Comparison of ENCODE assay signal across 21 mouse cellular contexts in genomic region chrX:161855630-161856029, GRCm38 (mm10).
DNase-seq lines count a peak whose midpoint lies in the region; ATAC-seq and TF ChIP-seq lines count a peak whose summit lies in the region.
"Had no signal": no experiment of that assay in that cellular context is flagged by ENCODE, and none has a peak within 500 bp of the region (broad histone marks: within the 10 kb centered on the region; RNA-seq: fewer than 3 reads in every experiment).

No protein-coding gene starts in this region.

- TF ChIP-seq POLR2A in brain, embryonic 14.5 days (IDR thresholded peaks at IDR 0.05; ENCODE audit: borderline replicate concordance, extremely low read depth, insufficient read depth, insufficient read length, poor library complexity, severe bottlenecking), result no peak

- H3K27me3 ChIP-seq in forebrain, embryonic 14.5 days (replicated peaks; ENCODE audit: control insufficient read depth, insufficient read depth, low read length), result no peaks in the 10 kb centered on the region
- peaks cover 100% of the 10 kb centered on the region for H3K27me3 ChIP-seq in forebrain, embryonic 10.5 days (ENCODE audit: poor library complexity, severe bottlenecking)
- H3K27me3 ChIP-seq in liver, embryonic 12.5 days (replicated peaks), result no peaks in the 10 kb centered on the region; the same call in 1 of the 2 replicates

- peak; percentile 66; the same call in 1 of the 2 replicates for ATAC-seq in forebrain, embryonic 14.5 days
- no peak for ATAC-seq in liver, embryonic 12.5 days
- ATAC-seq: activated CD4-positive, CD25-positive, alpha-beta regulatory T cell, adult 4 months; Patski had no signal

- TF ChIP-seq CTCF in brain, embryonic 14.5 days (IDR thresholded peaks at IDR 0.05; ENCODE audit: borderline replicate concordance, extremely low read depth, insufficient read depth, insufficient read length), result no peak

- no peaks in the 10 kb centered on the region for H3K9me3 ChIP-seq in forebrain, embryonic 14.5 days (replicated peaks; ENCODE audit: control insufficient read depth, low read length)
- H3K9me3 ChIP-seq in forebrain, embryonic 10.5 days, result no peaks in the 10 kb centered on the region
- no peaks in the 10 kb centered on the region for H3K9me3 ChIP-seq in liver, embryonic 12.5 days (replicated peaks)
- H3K9me3 ChIP-seq: embryonic facial prominence, embryonic 13.5 days; embryonic facial prominence, embryonic 15.5 days; forebrain, embryonic 12.5 days had no signal

- no peaks in the 10 kb centered on the region for H3K4me1 ChIP-seq in forebrain, embryonic 14.5 days (ENCODE audit: control insufficient read depth, insufficient read depth, low read length)
- H3K4me1 ChIP-seq in forebrain, embryonic 10.5 days, result no peaks in the 10 kb centered on the region
- H3K4me1 ChIP-seq in liver, embryonic 12.5 days, result no peaks in the 10 kb centered on the region
- H3K4me1 ChIP-seq: embryonic facial prominence, embryonic 13.5 days; embryonic facial prominence, embryonic 15.5 days; forebrain, embryonic 12.5 days had no signal

- H3K9ac ChIP-seq in forebrain, embryonic 14.5 days (ENCODE audit: low read length), result no peak overlapping the region
- no peak overlapping the region for H3K9ac ChIP-seq in liver, embryonic 12.5 days
- H3K9ac ChIP-seq: embryonic facial prominence, embryonic 13.5 days; embryonic facial prominence, embryonic 15.5 days; forebrain, embryonic 12.5 days had no signal

- no peak overlapping the region for H3K4me3 ChIP-seq in forebrain, embryonic 14.5 days (ENCODE audit: low read depth, low read length)
- no peak overlapping the region for H3K4me3 ChIP-seq in forebrain, embryonic 10.5 days
- H3K4me3 ChIP-seq in liver, embryonic 12.5 days, result no peak overlapping the region
- H3K4me3 ChIP-seq: embryonic facial prominence, embryonic 13.5 days; embryonic facial prominence, embryonic 15.5 days; erythroblast, embryonic 14.5 days; forebrain, embryonic 12.5 days had no signal

- WGBS in forebrain, embryonic 14.5 days, result 53% methylated on average over 2 of the region's 2 CpGs
- 83% methylated on average over 2 of the region's 2 CpGs for WGBS in forebrain, embryonic 10.5 days
- WGBS in liver, embryonic 12.5 days (ENCODE audit: insufficient replicate concordance), result 64% methylated on average over 2 of the region's 2 CpGs

- no peaks in the 10 kb centered on the region for H3K36me3 ChIP-seq in forebrain, embryonic 14.5 days (ENCODE audit: control insufficient read depth, insufficient read depth, low read length)
- no peaks in the 10 kb centered on the region for H3K36me3 ChIP-seq in forebrain, embryonic 10.5 days (replicated peaks)
- no peaks in the 10 kb centered on the region for H3K36me3 ChIP-seq in liver, embryonic 12.5 days
- H3K36me3 ChIP-seq: embryonic facial prominence, embryonic 13.5 days; embryonic facial prominence, embryonic 15.5 days; forebrain, embryonic 12.5 days had no signal

- H3K4me2 ChIP-seq in forebrain, embryonic 14.5 days (ENCODE audit: low read length), result no peak overlapping the region
- H3K4me2 ChIP-seq in liver, embryonic 12.5 days, result no peak overlapping the region
- H3K4me2 ChIP-seq: embryonic facial prominence, embryonic 13.5 days; embryonic facial prominence, embryonic 15.5 days; forebrain, embryonic 12.5 days had no signal

- DNase-seq in forebrain, embryonic 14.5 days (ENCODE audit: low spot score), result peak; percentile 50
- DNase-seq in forebrain, embryonic 10.5 days (ENCODE audit: extremely low spot score, low spot score), result no peak
- DNase-seq in Muller cell, postnatal 12 days (ENCODE audit: inconsistent ontology term), result peak; percentile 13
- DNase-seq in brain, embryonic 14.5 days (ENCODE audit: low read depth), result peak; percentile 56
- DNase-seq: adrenal gland, adult 8-10 months; adrenal gland, postnatal 14 days; adrenal gland, postnatal 36 days; cerebellum, adult 11 months; cerebellum, adult 18-20 months; cerebellum, adult 8-10 months; cerebellum, adult 9-11 months; cerebellum, postnatal 14 days; cerebellum, postnatal 36 days; embryo, embryonic 11 days had no signal

- no peak overlapping the region for H3K27ac ChIP-seq in forebrain, embryonic 14.5 days (ENCODE audit: low read depth, low read length)
- H3K27ac ChIP-seq in forebrain, embryonic 10.5 days, result no peak overlapping the region
- no peak overlapping the region for H3K27ac ChIP-seq in liver, embryonic 12.5 days
- H3K27ac ChIP-seq: embryonic facial prominence, embryonic 13.5 days; embryonic facial prominence, embryonic 15.5 days; forebrain, embryonic 12.5 days had no signal
